Mouse (Mus musculus): ENCODE results near the gene Lax1.
"Not testable (repeated sequence)": the region's sequence is repeated elsewhere in the genome, so short reads cannot be mapped to it uniquely, and the experiment has no call there.

Lax1 gene

GRCm38 (mm10) chr1:133689897-133690296 lies at the start of gene Lax1:
Lax1 (minus strand) TSS chr1:133690108.
- DNase-seq (ENCODE audit: low spot score) = no peak

DNA sequence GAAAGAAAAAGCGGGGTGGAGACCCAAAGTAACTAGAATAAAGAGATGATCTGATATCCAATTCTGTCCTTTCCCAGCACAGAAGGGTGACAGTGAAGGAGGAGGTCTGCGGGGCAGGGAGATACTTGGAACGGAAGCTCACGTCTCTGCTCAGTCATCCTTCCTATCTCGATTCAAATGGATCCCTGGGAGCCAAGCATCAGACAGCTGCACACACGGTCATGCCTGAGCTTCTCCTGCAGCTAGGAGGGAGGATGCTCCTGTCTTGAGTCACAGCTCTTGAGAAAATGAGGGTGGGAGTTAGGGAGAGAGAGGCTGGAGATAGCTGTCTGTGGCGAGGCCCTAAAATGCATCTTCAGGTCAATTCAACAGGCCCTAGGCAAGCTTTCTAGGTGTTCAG lies 46.8 kb upstream of the Lax1 start:
- DNase-seq (ENCODE audit: low spot score) = no peak

DNA sequence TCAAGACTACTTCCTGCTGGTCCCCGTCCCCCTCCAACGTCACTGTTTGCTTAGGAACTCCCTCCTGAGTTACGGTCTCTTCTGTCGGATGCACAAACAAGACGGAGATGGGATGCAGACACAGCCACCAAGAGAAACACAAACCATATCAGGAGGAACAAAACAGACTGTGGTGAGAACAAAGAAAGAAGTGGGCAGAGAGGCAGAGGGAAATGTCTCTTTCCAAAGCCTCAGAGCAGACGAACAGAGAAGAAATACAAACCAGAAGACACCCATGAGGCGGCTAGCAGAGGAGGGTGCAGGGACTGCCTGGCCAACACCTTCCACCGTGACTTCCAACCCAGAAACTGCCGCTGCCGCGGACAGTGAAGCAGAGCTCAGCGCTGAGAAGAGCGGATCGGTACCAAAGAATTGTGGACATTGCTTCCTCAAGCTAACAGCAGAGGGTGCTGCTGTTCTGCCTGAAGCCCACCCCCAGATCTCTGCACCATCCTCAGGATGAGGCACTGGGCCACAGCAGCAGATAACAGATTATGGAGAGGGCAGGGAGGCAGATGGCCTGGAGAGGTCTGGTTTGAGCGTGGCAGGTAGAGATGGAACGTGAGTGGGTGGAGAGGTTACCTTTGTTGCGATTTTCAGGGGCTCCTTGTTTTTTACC lies 46.2 kb upstream of the Lax1 start:
- no peak for DNase-seq (ENCODE audit: low spot score)

- DNase-seq (ENCODE audit: low spot score) = no peak
Measured at GRCm38 (mm10) chr1:133732814-133733213, 42.9 kb upstream of the Lax1 start.

DNA sequence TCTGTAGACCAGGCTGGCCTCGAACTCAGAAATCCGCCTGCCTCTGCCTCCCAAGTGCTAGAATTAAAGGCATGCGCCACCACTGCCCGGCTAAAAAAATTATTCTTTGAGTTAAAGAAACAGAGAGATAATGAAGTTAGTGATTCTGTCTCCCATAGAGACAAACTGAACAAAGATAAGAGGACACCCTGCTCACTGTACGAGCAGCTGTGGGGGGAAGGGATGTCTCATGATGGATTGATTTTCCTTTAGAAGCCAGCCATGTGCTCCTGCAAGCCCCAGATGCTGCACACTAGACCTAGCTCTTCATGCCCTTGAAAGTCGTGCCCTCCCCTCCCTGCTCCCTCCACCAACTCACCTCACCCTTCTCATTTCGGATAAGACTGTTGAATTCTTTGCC lies 38.4 kb upstream of the Lax1 start:
- DNase-seq (ENCODE audit: low spot score) = no peak

- no peak for DNase-seq (ENCODE audit: low spot score)
Measured at GRCm38 (mm10) chr1:133720342-133720741, 30.4 kb upstream of the Lax1 start.

GRCm38 (mm10) chr1:133718786-133719185 lies 28.9 kb upstream of the Lax1 start:
- no peak for DNase-seq (ENCODE audit: low spot score)

DNA sequence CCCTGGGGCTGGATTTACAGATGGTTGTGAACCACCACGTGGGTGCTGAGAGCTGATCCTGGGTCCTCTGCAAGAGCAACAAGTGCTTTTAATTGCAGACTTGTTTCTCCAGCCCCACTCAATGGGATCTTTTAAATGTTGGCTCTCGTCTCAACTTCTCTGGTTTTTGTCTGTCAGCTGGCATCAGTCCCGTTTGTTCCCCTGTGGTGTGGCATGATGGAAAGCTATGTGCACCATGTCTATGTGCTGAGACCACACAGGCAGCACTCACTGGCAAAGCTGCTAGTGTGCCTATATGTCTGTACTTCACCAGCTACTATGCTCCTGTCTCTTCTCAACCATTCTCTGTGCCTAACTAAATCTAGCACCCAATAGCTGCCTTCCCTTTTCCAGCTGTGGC lies 28.4 kb upstream of the Lax1 start:
- DNase-seq (ENCODE audit: low spot score) = no peak

GRCm38 (mm10) chr1:133716464-133716863 lies 26.6 kb upstream of the Lax1 start:
- peak; percentile 35 for DNase-seq (ENCODE audit: low spot score)

- DNase-seq (ENCODE audit: low spot score) = no peak
Measured at GRCm38 (mm10) chr1:133715191-133715590, 25.3 kb upstream of the Lax1 start.

DNA sequence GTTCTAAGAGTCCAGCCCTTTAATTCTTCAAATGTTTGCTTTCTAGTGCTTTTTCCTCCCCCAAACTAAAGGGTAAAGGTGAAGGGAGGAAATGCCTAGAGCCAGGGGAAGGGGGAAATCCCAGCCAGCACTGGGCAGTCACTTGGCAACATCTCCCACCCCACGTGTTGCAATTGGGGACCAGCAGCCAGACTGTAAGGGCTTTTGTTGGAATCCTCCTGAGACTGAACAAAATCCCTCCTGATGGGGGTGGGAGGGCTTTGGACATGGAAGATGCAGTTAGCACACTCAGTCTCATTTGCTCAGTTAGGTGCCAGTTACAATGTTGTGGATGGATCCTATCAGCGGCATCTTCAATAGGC lies 23.1 kb upstream of the Lax1 start:
- no peak for DNase-seq (ENCODE audit: low spot score)

- DNase-seq (ENCODE audit: low spot score) = no peak
Measured at GRCm38 (mm10) chr1:133712288-133713008, 22.5 kb upstream of the Lax1 start.

DNA sequence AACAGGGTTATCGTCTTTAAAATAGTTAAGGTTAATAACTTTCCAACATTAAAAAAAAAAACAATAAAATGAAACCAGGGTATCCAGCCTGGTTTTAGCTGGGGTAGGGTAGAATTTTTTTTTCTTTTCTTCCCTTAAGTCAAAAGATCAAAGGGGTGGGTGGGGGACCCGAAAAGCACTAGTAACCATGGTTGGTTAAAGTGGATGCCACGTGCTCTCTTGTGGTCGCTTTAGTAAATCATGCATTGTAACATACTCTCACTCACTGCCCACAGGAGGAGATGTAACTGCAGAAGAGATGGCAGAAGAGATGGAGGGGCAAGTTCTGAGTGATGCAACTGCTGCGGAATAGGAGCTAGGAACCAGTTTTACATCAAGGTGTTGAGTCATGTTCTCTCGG lies 21.5 kb upstream of the Lax1 start:
- DNase-seq (ENCODE audit: low spot score) = no peak

DNA sequence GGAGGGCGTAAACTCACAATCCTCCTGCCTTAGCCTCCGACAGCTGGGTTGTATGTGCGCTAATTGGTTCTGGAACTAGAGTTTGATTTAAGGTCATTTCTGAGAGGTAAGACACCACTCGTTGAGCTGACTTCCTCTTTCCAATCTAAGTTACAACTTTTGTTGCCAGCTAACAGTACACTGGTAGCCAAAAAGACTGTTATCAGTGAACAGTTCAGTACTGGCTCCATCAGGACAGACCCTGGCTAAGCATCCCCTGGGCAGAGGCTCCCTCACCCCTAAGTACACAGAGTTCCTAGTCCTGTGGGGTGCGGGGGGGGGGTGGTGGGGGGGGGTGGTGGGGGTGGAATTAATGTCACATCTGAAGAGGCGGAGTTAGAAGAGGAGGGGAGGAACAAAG lies 21.0 kb upstream of the Lax1 start:
- DNase-seq (ENCODE audit: low spot score) = no peak

DNA sequence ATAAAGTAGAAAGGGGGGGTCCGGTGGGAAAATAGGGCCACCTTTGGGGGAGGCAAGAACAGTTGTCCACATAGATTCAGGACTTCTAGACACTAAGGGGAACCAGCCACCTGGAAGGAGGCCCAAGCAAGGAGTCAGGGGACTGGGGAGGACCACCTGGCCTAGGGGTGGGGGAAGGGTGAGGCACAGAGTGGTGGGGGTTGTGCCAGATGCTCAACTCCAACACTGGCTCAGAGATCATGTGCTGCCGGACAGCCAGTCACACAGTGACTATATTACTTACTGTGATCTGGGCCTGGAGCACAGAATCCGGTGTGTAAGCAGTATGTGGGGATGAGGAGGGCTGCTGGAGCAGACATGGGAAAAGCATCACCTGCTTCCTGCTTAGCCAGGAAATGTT lies 19.4 kb upstream of the Lax1 start:
- DNase-seq (ENCODE audit: low spot score) = no peak

DNA sequence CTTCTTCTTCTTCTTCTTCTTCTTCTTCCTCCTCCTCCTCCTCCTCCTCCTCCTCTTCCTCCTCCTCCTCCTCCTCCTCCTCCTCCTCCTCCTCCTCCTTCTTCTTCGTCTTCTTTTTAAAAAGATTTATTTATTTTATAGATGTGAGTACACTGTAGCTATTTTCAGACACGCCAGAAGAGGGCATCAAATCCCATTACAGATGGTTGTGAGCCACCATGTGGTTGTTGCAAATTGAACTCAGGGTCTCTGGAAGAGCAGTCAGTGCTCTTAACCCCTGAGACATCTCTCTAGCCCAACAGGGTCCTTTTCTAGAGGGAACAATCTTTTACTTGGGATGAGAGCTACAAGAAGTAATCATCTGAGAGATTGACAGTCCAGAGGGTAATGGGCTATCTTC lies 11.9 kb upstream of the Lax1 start:
- not testable (repeated sequence) for DNase-seq (ENCODE audit: low spot score)

GRCm38 (mm10) chr1:133697935-133698620 lies 8.2 kb upstream of the Lax1 start:
- no peak for DNase-seq (ENCODE audit: low spot score)

DNA sequence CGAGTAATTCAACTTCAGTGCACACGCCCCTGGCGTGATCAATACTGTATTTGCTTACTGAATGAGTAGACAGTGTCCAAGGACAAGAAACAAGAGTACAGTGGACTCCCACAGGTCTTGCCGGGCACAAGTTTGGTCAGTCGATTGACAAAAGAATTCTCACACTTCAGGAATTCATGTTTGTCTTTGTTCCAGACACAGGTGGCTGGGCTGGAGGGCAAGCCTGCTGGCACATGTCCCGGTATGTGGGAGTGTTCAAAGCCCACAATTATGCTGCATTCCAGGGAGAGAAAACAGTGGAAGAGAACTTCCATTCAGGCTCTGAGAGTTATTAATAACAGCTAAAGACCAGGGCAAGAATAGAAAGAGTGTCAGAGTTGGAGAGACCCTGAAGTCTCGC lies 6.0 kb upstream of the Lax1 start:
- DNase-seq (ENCODE audit: low spot score) = no peak

DNA sequence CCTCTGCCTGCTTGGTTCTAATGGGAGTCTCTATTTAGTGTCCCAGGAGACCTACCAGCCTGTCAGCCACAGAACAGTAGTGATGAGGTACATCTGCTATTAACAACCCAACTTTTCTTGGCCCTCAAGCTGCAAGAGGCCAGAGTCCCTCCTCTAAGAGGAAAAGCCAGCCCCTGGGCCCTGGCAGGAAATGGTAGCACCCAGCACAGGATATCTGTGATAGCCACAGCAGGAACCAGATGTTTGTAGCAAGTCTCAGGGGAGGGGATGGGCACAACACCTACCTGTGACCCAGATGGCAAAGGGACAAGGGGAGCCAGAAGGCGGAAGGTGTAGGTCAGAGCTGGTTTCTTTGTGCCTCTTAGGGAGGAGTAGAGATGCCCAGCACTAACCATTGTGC lies 5.0 kb upstream of the Lax1 start:
- no peak for DNase-seq (ENCODE audit: low spot score)

GRCm38 (mm10) chr1:133694301-133694700 lies 4.4 kb upstream of the Lax1 start:
- no peak for DNase-seq (ENCODE audit: low spot score)

DNA sequence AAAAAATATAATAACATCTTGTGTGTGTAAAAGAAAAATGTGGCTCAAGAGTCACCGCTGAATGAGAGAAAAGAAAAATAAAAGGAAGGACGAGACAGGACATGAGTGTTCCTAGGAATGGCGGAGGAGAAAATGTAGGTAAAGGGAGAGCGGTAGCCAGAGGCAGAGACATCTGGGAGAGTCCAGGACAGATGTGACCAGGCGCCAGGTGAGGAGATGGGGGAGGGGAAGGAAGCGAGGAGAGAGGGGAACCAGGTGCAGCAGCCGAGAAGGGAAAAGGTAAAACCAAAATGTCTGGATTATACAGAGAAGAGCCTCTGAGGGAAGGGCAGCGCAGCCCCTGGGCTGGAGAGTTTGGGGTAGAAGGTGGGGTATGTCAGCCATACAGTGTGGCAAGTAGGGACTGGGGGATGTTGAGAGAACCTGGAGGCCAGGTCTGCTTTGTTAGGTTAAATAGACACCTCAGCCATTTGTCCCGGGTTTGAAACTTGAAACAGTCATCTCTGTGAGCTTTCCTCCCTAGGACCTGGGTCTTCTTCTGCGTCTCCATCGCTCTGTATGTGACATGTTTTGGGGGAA lies 3.7 kb upstream of the Lax1 start:
- DNase-seq (ENCODE audit: low spot score) = no peak

DNA sequence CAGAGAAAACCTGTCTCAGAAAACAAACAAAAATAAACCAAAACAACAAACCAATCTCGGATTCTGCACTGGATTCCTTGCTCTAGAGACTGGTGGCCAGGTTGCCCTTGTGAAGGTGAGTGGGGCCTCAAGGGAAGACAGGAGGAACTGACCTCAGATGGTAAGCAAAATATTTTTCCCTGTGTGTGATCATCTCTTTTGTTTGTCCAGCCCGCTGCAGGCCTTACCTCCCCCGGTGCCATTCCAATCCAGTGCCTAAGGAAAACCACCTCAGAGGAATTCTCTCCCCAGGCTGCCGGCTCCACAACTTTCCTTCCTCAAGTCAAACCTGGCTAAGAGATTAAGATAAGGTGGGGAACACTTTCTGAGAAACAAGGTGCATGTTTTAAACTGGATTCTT lies 2.3 kb upstream of the Lax1 start:
- no peak for DNase-seq (ENCODE audit: low spot score)

GRCm38 (mm10) chr1:133691046-133691445 lies 1.1 kb upstream of the Lax1 start:
- DNase-seq (ENCODE audit: low spot score) = no peak

Data from urinary bladder, postnatal 10 days (tissue).